Mouse (Mus musculus) ES-CJ7 (cell line): ENCODE measurements around the gene Vwa3a.
A peak's percentile ranks its signal among the peaks of the same experiment; 100 is the strongest.

Experiments used
- DNase-seq: peaks from one replicate; pipeline ENCODE4 v3.0.0; 2011; ENCODE audit warnings: low read depth, low spot score

Gene Vwa3a

GRCm38 (mm10) chr7:120835449-120836359, 96.6 kb downstream of the Vwa3a start:
- DNase-seq = peak; percentile 84

- peak; percentile 53 for DNase-seq
Measured at GRCm38 (mm10) chr7:120836361-120836760, 97.2 kb downstream of the Vwa3a start.

GRCm38 (mm10) chr7:120838436-120839160, 99.5 kb downstream of the Vwa3a start:
- no peak for DNase-seq

- DNase-seq = no peak
Measured at GRCm38 (mm10) chr7:120839786-120840185, 100.7 kb downstream of the Vwa3a start.

- DNase-seq = peak; percentile 92
Measured at GRCm38 (mm10) chr7:120842345-120843036, 103.4 kb downstream of the Vwa3a start, which contains the start of gene Eef2k. Gene Eef2k (plus strand): TSS chr7:120842831.

- DNase-seq = peak; percentile 76
Measured at GRCm38 (mm10) chr7:120843037-120843621, 104.0 kb downstream of the Vwa3a start.

- DNase-seq = peak; percentile 31
Measured at GRCm38 (mm10) chr7:120843852-120844435, 104.8 kb downstream of the Vwa3a start.

- DNase-seq = peak; percentile 72
Measured at GRCm38 (mm10) chr7:120844689-120845088, 105.6 kb downstream of the Vwa3a start.

- no peak for DNase-seq
Measured at GRCm38 (mm10) chr7:120848831-120849512, 109.9 kb downstream of the Vwa3a start.

- DNase-seq = no peak
Measured at GRCm38 (mm10) chr7:120850165-120850564, 111.0 kb downstream of the Vwa3a start.
